Mouse (Mus musculus) CH12F3 (cell line): ENCODE measurements around the gene Hp.

Experiments used
- in situ Hi-C: fragments of 300-500 bp; cut with MboI; formaldehyde crosslinking; loops from 2 replicates; pipeline ENCODE4 v1.14.3; 2020; ENCODE audit warnings: low sequenced_read_pairs

The Hp gene

GRCm38 (mm10) chr8:109578900-109579301, at the start of gene Hp:
Gene Hp (minus strand): TSS chr8:109579172.
- in situ Hi-C loops: no loop called here

GRCm38 (mm10) chr8:109628638-109629037, 49.7 kb upstream of the Hp start:
- in situ Hi-C loops: no loop called here

GRCm38 (mm10) chr8:109615569-109615968, 36.6 kb upstream of the Hp start:
- in situ Hi-C loops: no loop called here

- in situ Hi-C loops: no loop called here
Measured at GRCm38 (mm10) chr8:109614243-109615210, 35.6 kb upstream of the Hp start, which contains the start of gene Pkd1l3. Gene Pkd1l3 (plus strand): TSS chr8:109614517.

GRCm38 (mm10) chr8:109609153-109609502, 30.2 kb upstream of the Hp start:
- in situ Hi-C loops: no loop called here

- in situ Hi-C loops: no loop called here
Measured at GRCm38 (mm10) chr8:109608271-109609152, 29.5 kb upstream of the Hp start, which contains the start of gene Dhodh. Gene Dhodh (minus strand): TSS chr8:109608673.

- in situ Hi-C loops: no loop called here
Measured at GRCm38 (mm10) chr8:109607650-109608049, 28.7 kb upstream of the Hp start.

GRCm38 (mm10) chr8:109606725-109607124, 27.8 kb upstream of the Hp start:
- in situ Hi-C loops: no loop called here

GRCm38 (mm10) chr8:109595854-109596253, 16.9 kb upstream of the Hp start:
- in situ Hi-C loops: no loop called here

GRCm38 (mm10) chr8:109593117-109593788, 14.3 kb upstream of the Hp start:
- in situ Hi-C loops: no loop called here

GRCm38 (mm10) chr8:109592164-109592563, 13.2 kb upstream of the Hp start:
- in situ Hi-C loops: no loop called here

- in situ Hi-C loops: no loop called here
Measured at GRCm38 (mm10) chr8:109591367-109591766, 12.4 kb upstream of the Hp start.

GRCm38 (mm10) chr8:109590901-109591300, 11.9 kb upstream of the Hp start:
- in situ Hi-C loops: no loop called here

GRCm38 (mm10) chr8:109586972-109587504, 8.1 kb upstream of the Hp start:
- in situ Hi-C loops: no loop called here

GRCm38 (mm10) chr8:109585652-109586051, 6.7 kb upstream of the Hp start:
- in situ Hi-C loops: no loop called here

GRCm38 (mm10) chr8:109584830-109585229, 5.9 kb upstream of the Hp start:
- in situ Hi-C loops: no loop called here

GRCm38 (mm10) chr8:109584293-109584692, 5.3 kb upstream of the Hp start:
- in situ Hi-C loops: no loop called here

- in situ Hi-C loops: no loop called here
Measured at GRCm38 (mm10) chr8:109576311-109576710, 2.7 kb downstream of the Hp start.

GRCm38 (mm10) chr8:109571139-109571538, 7.8 kb downstream of the Hp start:
- in situ Hi-C loops: no loop called here

GRCm38 (mm10) chr8:109565498-109566333, 13.3 kb downstream of the Hp start, which contains the start of the genes Dhx38 and Txnl4b:
Gene Dhx38 (minus strand): TSS chr8:109565861.
Gene Txnl4b (plus strand): TSS chr8:109565892.
- in situ Hi-C loops: no loop called here
